Mouse (Mus musculus) limb, embryonic 11.5 days (tissue): ENCODE data around the gene Fcamr. TPM values are rescaled to one million over a fixed set of nuclear protein-coding genes. Genes with fewer than 3 reads are reported as not detected.

ENCODE experiments used
- ATAC-seq: fragments of 200-750 bp; cut with Nextera tagmentation; 2 replicates; pipeline ENCODE4 v1.8.0; 2017; ENCODE audit warnings: low read depth; ENCODE audit not compliant: insufficient number of reproducible peaks, low FRiP score, low TSS enrichment
- DNase-seq: peaks from one replicate; pipeline ENCODE4 v3.0.0-alpha.2; 2015; ENCODE audit warnings: low spot score
- H3K27ac ChIP-seq: fragments of 300-500 bp; sonication (generic); replicated peaks from 2 replicates; pipeline ENCODE4 v1.5.1; 2014; ENCODE audit warnings: low read depth, mild to moderate bottlenecking, low read length
- H3K27me3 ChIP-seq: fragments of 300-500 bp; sonication (generic); 2 replicates; pipeline ENCODE4 v1.6.1; 2014; ENCODE audit warnings: mild to moderate bottlenecking, low read length, mixed read lengths; ENCODE audit not compliant: control insufficient read depth, insufficient read depth
- H3K36me3 ChIP-seq: fragments of 300-500 bp; sonication (generic); 2 replicates; pipeline ENCODE4 v1.6.1; 2014; ENCODE audit warnings: mild to moderate bottlenecking, low read length, moderate library complexity, mixed read lengths; ENCODE audit not compliant: control insufficient read depth, insufficient read depth
- H3K4me1 ChIP-seq: fragments of 300-500 bp; sonication (generic); 2 replicates; pipeline ENCODE4 v1.6.1; 2014; ENCODE audit warnings: low read length, mixed read lengths; ENCODE audit not compliant: control insufficient read depth, insufficient read depth
- H3K4me2 ChIP-seq: fragments of 300-500 bp; sonication (generic); 2 replicates; pipeline ENCODE4 v1.6.1; 2014; ENCODE audit warnings: low read depth, mild to moderate bottlenecking, moderate library complexity; ENCODE audit not compliant: severe bottlenecking
- H3K4me3 ChIP-seq: fragments of 300-500 bp; sonication (generic); 2 replicates; pipeline ENCODE4 v1.5.1; 2014; ENCODE audit warnings: low read depth, low read length
- H3K9ac ChIP-seq: fragments of 300-500 bp; sonication (generic); 2 replicates; pipeline ENCODE4 v1.6.1; 2014; ENCODE audit warnings: mild to moderate bottlenecking, low read length
- H3K9me3 ChIP-seq: fragments of 300-500 bp; sonication (generic); 2 replicates; pipeline ENCODE4 v1.6.1; 2016; ENCODE audit warnings: low read length; ENCODE audit not compliant: control insufficient read depth
- WGBS: fragments of 180-500 bp; shearing (Covaris S2); extraction: QIAGEN DNeasy Blood & Tissue Kit; methylation state at CpG from one replicate; pipeline ENCODE4 v1.1.7; 2014; 5-methylcytosine and 5-hydroxymethylcytosine counted together
- polyA plus RNA-seq: library from polyadenylated mRNA; unstranded; fragments of >200 nt; fragmentation: Nextera tagmentation; extraction: Ambion mirVana; gene quantifications from 2 replicates; pipeline ENCODE4 v1.2.1, GENCODE M21; 2014

The Fcamr gene
- polyA plus RNA-seq, 1 experiment from 2014 or later = not detected

DNA sequence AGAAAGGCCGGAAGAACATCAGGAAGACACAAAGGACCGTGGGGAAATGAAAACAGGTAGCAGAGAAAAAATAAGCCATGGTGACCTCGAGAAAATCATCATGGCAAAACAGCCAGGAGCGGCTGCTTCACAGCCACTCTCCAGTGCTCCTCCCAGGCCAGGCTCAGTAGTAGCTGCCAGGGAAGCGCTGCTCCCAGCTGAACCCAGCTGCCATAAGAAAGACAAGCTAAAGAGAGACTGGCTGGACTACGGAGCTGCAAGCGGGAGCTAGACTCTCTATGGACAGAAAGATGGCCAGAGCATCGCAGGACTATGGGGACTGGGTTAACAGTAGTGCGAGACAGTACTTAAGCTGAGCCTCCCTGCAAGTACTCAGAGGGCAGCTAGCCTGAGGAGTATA is 54.1 kb downstream of the Fcamr start:
- H3K4me3 ChIP-seq = no peak overlapping the region
- no peaks in the 10 kb centered on the region for H3K4me1 ChIP-seq
- H3K9me3 ChIP-seq = no peaks in the 10 kb centered on the region
- H3K36me3 ChIP-seq = no peaks in the 10 kb centered on the region
- 87% methylated on average over 9 of the region's 9 CpGs for WGBS
- H3K27ac ChIP-seq = no peak overlapping the region
- H3K9ac ChIP-seq = no peak overlapping the region
- DNase-seq (no peak), ATAC-seq (no peak)
- H3K27me3 ChIP-seq = no peaks in the 10 kb centered on the region
- H3K4me2 ChIP-seq = no peak overlapping the region

- Histone ChIP-seq H3K9me3 (no peaks in the 10 kb centered on the region), H3K4me1 (no peaks in the 10 kb centered on the region), H3K4me2 (no peak overlapping the region), H3K4me3 (no peak overlapping the region), H3K27ac (no peak overlapping the region), H3K27me3 (no peaks in the 10 kb centered on the region), H3K9ac (no peak overlapping the region), H3K36me3 (no peaks in the 10 kb centered on the region)
- ATAC-seq (no peak), DNase-seq (no peak)
- 87% methylated on average over 2 of the region's 2 CpGs for WGBS
These were observed 55.0 kb downstream of the Fcamr start for GRCm38 (mm10) chr1:130855723-130856122.

DNA sequence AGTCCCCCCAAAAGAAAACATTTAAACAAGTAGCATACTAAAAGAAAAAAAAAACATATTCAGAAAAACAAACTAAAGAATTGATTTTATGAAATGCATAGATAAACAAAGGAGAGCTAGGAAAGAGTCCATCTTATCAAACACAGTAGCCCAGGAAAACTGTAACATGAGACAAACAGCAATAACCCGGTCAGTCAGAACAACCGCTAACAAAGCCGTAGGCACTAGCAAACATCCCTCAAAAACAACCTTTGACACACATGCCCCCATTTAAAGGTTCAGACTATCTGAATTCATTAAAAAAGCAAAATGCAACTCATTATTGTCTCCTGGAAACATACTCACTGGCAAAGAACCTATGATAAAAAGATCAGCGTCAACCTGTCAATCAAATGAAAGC is 56.8 kb downstream of the Fcamr start:
- no peak overlapping the region for H3K9ac ChIP-seq
- H3K4me1 ChIP-seq = no peaks in the 10 kb centered on the region
- no peaks in the 10 kb centered on the region for H3K27me3 ChIP-seq
- no peaks in the 10 kb centered on the region for H3K36me3 ChIP-seq
- no peak overlapping the region for H3K4me3 ChIP-seq
- DNase-seq (no peak), ATAC-seq (no peak)
- WGBS = 82% methylated on average over 4 of the region's 4 CpGs
- no peak overlapping the region for H3K27ac ChIP-seq
- H3K9me3 ChIP-seq = no peaks in the 10 kb centered on the region
- no peak overlapping the region for H3K4me2 ChIP-seq

DNA sequence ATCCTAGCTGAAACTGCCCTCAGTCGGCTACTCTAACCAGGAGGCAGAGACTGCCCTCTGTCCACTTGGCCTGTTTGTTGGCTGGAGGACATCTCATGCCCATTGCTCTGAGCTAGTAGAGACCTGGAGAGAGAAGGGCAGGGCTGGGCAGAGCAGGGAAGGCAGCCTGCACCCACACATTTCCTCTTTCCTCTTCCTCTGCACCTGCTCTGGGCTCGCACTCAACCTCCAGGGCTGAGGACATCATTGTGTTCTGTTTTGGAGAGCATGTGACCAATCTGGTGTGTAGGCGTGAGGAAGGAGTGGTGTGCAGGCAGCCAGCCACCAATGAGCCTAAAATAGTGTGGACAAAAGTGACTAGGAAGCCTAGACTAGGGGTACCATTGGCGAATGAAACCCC is 63.5 kb downstream of the Fcamr start:
- Histone ChIP-seq H3K27me3 (no peaks in the 10 kb centered on the region), H3K27ac (no peak overlapping the region), H3K36me3 (no peaks in the 10 kb centered on the region), H3K4me2 (no peak overlapping the region), H3K4me1 (no peaks in the 10 kb centered on the region), H3K4me3 (no peak overlapping the region), H3K9me3 (no peaks in the 10 kb centered on the region), H3K9ac (no peak overlapping the region)
- DNase-seq = no peak
- 83% methylated on average over 4 of the region's 4 CpGs for WGBS
- no peak for ATAC-seq

Other genes with a start within 250 kb of the Fcamr start
- not detected in 2 replicates for gene Zp3r, start 171.3 kb upstream of the Fcamr start, polyA plus RNA-seq
- not detected in 2 replicates for gene C4bp, start 139.3 kb upstream of the Fcamr start, polyA plus RNA-seq
- not detected in 2 replicates for gene Gm29427, start 85.1 kb upstream of the Fcamr start, polyA plus RNA-seq
- 5.9 and 7.2 TPM in 2 replicates for gene Yod1, start 83.6 kb upstream of the Fcamr start, polyA plus RNA-seq
- gene Pfkfb2, start 71.6 kb upstream of the Fcamr start, polyA plus RNA-seq = 4.5 and 5.8 TPM in 2 replicates
- gene AA986860, start 68.9 kb upstream of the Fcamr start, polyA plus RNA-seq = 0.34 and 0.59 TPM in 2 replicates
- gene Pigr, start 25.8 kb downstream of the Fcamr start, polyA plus RNA-seq = not detected in 2 replicates
- 0.45 TPM in 1 of 2 replicates, not detected in the other for gene Fcmr, start 64.8 kb downstream of the Fcamr start, polyA plus RNA-seq
- gene Il24, start 86.6 kb downstream of the Fcamr start, polyA plus RNA-seq = not detected in 2 replicates
- not detected in 2 replicates for gene Il20, start 110.5 kb downstream of the Fcamr start, polyA plus RNA-seq
- gene Il19, start 139.2 kb downstream of the Fcamr start, polyA plus RNA-seq = not detected in 2 replicates
- gene Il10, start 218.9 kb downstream of the Fcamr start, polyA plus RNA-seq = 0.24 TPM in 1 of 2 replicates, not detected in the other